Mouse (Mus musculus) left cerebral cortex, adult 11 months (tissue): ENCODE measurements around the gene Ube2n.

Experiments
- DNase-seq: peaks from one replicate; pipeline ENCODE4 v3.0.0; 2022; ENCODE audit warnings: low spot score

Gene Ube2n

GRCm38 (mm10) chr10:95560394-95560983 is 45.5 kb downstream of the Ube2n start:
- DNase-seq: no peak

GRCm38 (mm10) chr10:95561616-95562015 is 46.7 kb downstream of the Ube2n start:
- no peak for DNase-seq

GRCm38 (mm10) chr10:95562395-95562794 is 47.5 kb downstream of the Ube2n start:
- no peak for DNase-seq

- DNase-seq: no peak
Observed at GRCm38 (mm10) chr10:95562859-95563841, 48.2 kb downstream of the Ube2n start.

GRCm38 (mm10) chr10:95563851-95564845 is 49.2 kb downstream of the Ube2n start, which contains the start of gene Nudt4:
Nudt4 (minus strand) TSS chr10:95564146.
- peak; percentile 62 for DNase-seq

- DNase-seq: no peak
Observed at GRCm38 (mm10) chr10:95565156-95565854, 50.4 kb downstream of the Ube2n start.

- DNase-seq: no peak
Observed at GRCm38 (mm10) chr10:95566786-95567185, 51.8 kb downstream of the Ube2n start.

- DNase-seq: no peak
Observed at GRCm38 (mm10) chr10:95567550-95567949, 52.6 kb downstream of the Ube2n start.

GRCm38 (mm10) chr10:95568016-95568415 is 53.1 kb downstream of the Ube2n start:
- DNase-seq: no peak

GRCm38 (mm10) chr10:95569441-95569840 is 54.5 kb downstream of the Ube2n start:
- no peak for DNase-seq

- no peak for DNase-seq
Observed at GRCm38 (mm10) chr10:95574994-95575393, 60.0 kb downstream of the Ube2n start.

- no peak for DNase-seq
Observed at GRCm38 (mm10) chr10:95575839-95576380, 61.0 kb downstream of the Ube2n start.

GRCm38 (mm10) chr10:95576876-95577566 is 62.1 kb downstream of the Ube2n start:
- no peak for DNase-seq

- no peak for DNase-seq
Observed at GRCm38 (mm10) chr10:95577567-95577950, 62.6 kb downstream of the Ube2n start.

GRCm38 (mm10) chr10:95585554-95585953 is 70.6 kb downstream of the Ube2n start:
- no peak for DNase-seq

- no peak for DNase-seq
Observed at GRCm38 (mm10) chr10:95587509-95588220, 72.7 kb downstream of the Ube2n start.

GRCm38 (mm10) chr10:95589196-95589595 is 74.3 kb downstream of the Ube2n start:
- DNase-seq: no peak

- DNase-seq: no peak
Observed at GRCm38 (mm10) chr10:95590196-95590595, 75.3 kb downstream of the Ube2n start.

- DNase-seq: no peak
Observed at GRCm38 (mm10) chr10:95591257-95591656, 76.3 kb downstream of the Ube2n start.

GRCm38 (mm10) chr10:95594414-95594813 is 79.5 kb downstream of the Ube2n start:
- DNase-seq: no peak
